Mouse (Mus musculus) ES-E14 (cell line): Measurements from ENCODE around the gene Elp5. TPM values are rescaled to one million over a fixed set of nuclear protein-coding genes. Genes with fewer than 3 reads are reported as not detected.
A peak's percentile ranks its signal among the peaks of the same experiment; 100 is the strongest.

Source experiments
- DNase-seq: peaks from one replicate; pipeline ENCODE4 v3.0.0-alpha.2; 2013; ENCODE audit warnings: low read depth, low spot score
- H3K27ac ChIP-seq: 2 replicates; pipeline ENCODE4 v1.5.1; 2012; ENCODE audit warnings: low read depth, mild to moderate bottlenecking, low read length, moderate library complexity, mixed read lengths; ENCODE audit not compliant: poor library complexity, insufficient read depth, severe bottlenecking
- H3K36me3 ChIP-seq: 2 replicates; pipeline ENCODE4 v1.6.1; 2012; ENCODE audit warnings: mild to moderate bottlenecking, low read length, moderate library complexity, mixed read lengths; ENCODE audit not compliant: control insufficient read depth, poor library complexity, insufficient read depth, severe bottlenecking
- H3K4me1 ChIP-seq, 2 experiments: fragments of 150-350 bp in 1 of 2; sonication (generic) in 1 of 2; 2 replicates each; pipeline ENCODE4 v1.6.1; 2012; ENCODE audit warnings: low read length in 2 of 2, mild to moderate bottlenecking in 1 of 2, mixed read lengths in 1 of 2; ENCODE audit not compliant: control insufficient read depth in 2 of 2, insufficient read depth in 2 of 2, poor library complexity in 1 of 2
- H3K4me3 ChIP-seq, 2 experiments: fragments of 150-350 bp in 1 of 2; sonication (generic) in 1 of 2; 2 replicates each; pipeline ENCODE4 v1.5.1; 2012; ENCODE audit warnings: low read length in 2 of 2, low read depth in 1 of 2, mild to moderate bottlenecking in 1 of 2, mixed read lengths in 1 of 2; ENCODE audit not compliant: insufficient read depth in 1 of 2, poor library complexity in 1 of 2, severe bottlenecking in 1 of 2
- H3K9ac ChIP-seq: 2 replicates; pipeline ENCODE4 v1.6.1; 2012; ENCODE audit warnings: low read depth, mild to moderate bottlenecking, low read length, mixed read lengths; ENCODE audit not compliant: poor library complexity, insufficient read depth, severe bottlenecking
- H3K9me3 ChIP-seq: fragments of 150-350 bp; sonication (generic); 2 replicates; pipeline ENCODE4 v1.6.1; 2012; ENCODE audit warnings: low read depth, mild to moderate bottlenecking, low read length; ENCODE audit not compliant: control insufficient read depth, insufficient read depth
- CHD2 ChIP-seq: IDR thresholded peaks from 2 replicates; pipeline ENCODE4 v1.6.1; 2014; ENCODE audit warnings: mild to moderate bottlenecking, low read depth, low read length, inconsistent platforms
- HCFC1 ChIP-seq: IDR thresholded peaks from 2 replicates; pipeline ENCODE4 v1.6.1; 2012; ENCODE audit warnings: low read length, inconsistent platforms, borderline replicate concordance; ENCODE audit not compliant: insufficient read depth
- MAFK ChIP-seq: IDR thresholded peaks from 2 replicates; pipeline ENCODE4 v1.6.1; 2014; ENCODE audit warnings: mild to moderate bottlenecking, low read depth, low read length, inconsistent platforms; ENCODE audit not compliant: insufficient read depth
- ZC3H11A ChIP-seq: IDR thresholded peaks from 2 replicates; pipeline ENCODE4 v1.6.1; 2012; ENCODE audit warnings: low read depth, mild to moderate bottlenecking, inconsistent platforms, low read length, borderline replicate concordance
- ZNF384 ChIP-seq: IDR thresholded peaks from 2 replicates; pipeline ENCODE4 v1.6.1; 2012; ENCODE audit warnings: low read depth, low read length, inconsistent platforms
- in situ Hi-C, 2 experiments: fragments of 600-800 bp; cut with MboI; formaldehyde crosslinking; loops; one replicate each; pipeline ENCODE4 v1.15.1; 2025; ENCODE audit warnings: low sequenced_read_pairs in 2 of 2, inconsistent platforms in 1 of 2; ENCODE audit not compliant: unreplicated experiment in 2 of 2
- total RNA-seq: library from RNA; depleted of rRNA; stranded (reverse); fragments of 300-350 nt; gene quantifications from 2 replicates; pipeline ENCODE4 v1.2.3, GENCODE M21; 2012

Elp5 gene
- total RNA-seq, 1 experiment, result 87.9 TPM

- Histone ChIP-seq H3K9me3 (no peaks in the 10 kb centered on the region), H3K27ac (peak overlapping the region; percentile 93), H3K36me3 (peaks cover 30% of the 10 kb centered on the region), H3K4me3 (peak overlapping the region; percentile 65 to 72), H3K4me1 (peaks cover 0 to 9% of the 10 kb centered on the region in 2 experiments; a peak in 1 of 4 replicates), H3K9ac (peak overlapping the region; percentile 85)
- no peak for DNase-seq
- TF ChIP-seq HCFC1 (no peak), CHD2 (no peak), ZC3H11A (no peak), MAFK (no peak), ZNF384 (no peak)
- in situ Hi-C loops, result no loop called here
These were observed 60.1 kb downstream of the Elp5 start for GRCm38 (mm10) chr11:69922012-69922756.

GRCm38 (mm10) chr11:69921114-69922011 lies 61.0 kb downstream of the Elp5 start, which contains the start of gene Eif5a:
Gene Eif5a, minus strand, starts transcription at chr11:69921958.
- Histone ChIP-seq H3K36me3 (peaks cover 38% of the 10 kb centered on the region), H3K9ac (peak within 1 kb of the TSS; percentile 100), H3K9me3 (no peaks in the 10 kb centered on the region), H3K4me3 (peak within 1 kb of the TSS; percentile 82 to 99), H3K4me1 (peaks cover 0 to 9% of the 10 kb centered on the region in 2 experiments; a peak in 1 of 4 replicates), H3K27ac (peak within 1 kb of the TSS; percentile 99)
- peak; percentile 100 for DNase-seq
- TF ChIP-seq MAFK, result no peak
- peak; percentile 78; the same call in 1 of the 2 replicates for TF ChIP-seq HCFC1
- peak; percentile 100 for TF ChIP-seq ZNF384
- in situ Hi-C loops, result no loop called here

- H3K36me3 ChIP-seq, result peaks cover 47% of the 10 kb centered on the region
- H3K27ac ChIP-seq, result peak overlapping the region; percentile 99
- H3K9ac ChIP-seq, result peak overlapping the region; percentile 100
- no peak for TF ChIP-seq ZC3H11A
- 0 out of 2 replicates have a peak, but pooled peaks have one; percentile 55 for TF ChIP-seq HCFC1
- no peak for TF ChIP-seq MAFK
- peak overlapping the region; percentile 82 to 99 for H3K4me3 ChIP-seq
- in situ Hi-C loops, result no loop called here
- DNase-seq, result no peak
- peaks cover 0 to 14% of the 10 kb centered on the region in 2 experiments; a peak in 1 of 4 replicates for H3K4me1 ChIP-seq
- no peaks in the 10 kb centered on the region for H3K9me3 ChIP-seq
These were observed 61.9 kb downstream of the Elp5 start for GRCm38 (mm10) chr11:69920266-69921031.

DNA sequence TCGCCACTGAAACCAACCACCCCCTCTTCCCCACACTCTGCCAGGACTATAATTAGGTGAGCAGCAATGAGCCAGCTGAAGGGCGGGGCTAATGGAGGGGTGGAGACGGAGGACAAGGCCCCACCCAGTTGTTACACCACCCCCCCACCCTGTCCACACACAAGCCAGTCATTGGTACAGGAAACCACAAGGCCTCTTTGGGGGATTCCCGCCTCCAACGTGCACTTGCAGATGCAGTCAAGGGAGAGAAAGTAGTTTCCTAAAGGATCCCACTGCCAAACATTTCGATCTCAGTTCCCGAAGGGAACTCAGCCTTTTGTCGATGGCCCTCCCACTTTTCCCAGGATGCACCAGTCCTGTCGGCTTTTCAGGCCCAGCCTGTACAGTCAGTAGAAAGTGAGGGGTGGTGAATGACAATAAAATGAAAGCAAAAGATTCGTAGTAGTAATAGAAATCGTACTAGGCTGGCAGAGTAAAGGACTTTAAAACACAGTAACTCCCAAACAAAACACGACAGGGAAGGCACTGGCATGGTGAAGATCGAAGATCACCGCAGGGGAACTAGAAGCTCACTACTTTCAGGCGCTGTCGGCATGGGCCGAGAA lies 62.6 kb downstream of the Elp5 start:
- peaks cover 49% of the 10 kb centered on the region for H3K36me3 ChIP-seq
- peak overlapping the region; percentile 99 for H3K27ac ChIP-seq
- peak overlapping the region; percentile 82 to 99 for H3K4me3 ChIP-seq
- no peak for TF ChIP-seq ZNF384
- TF ChIP-seq CHD2, result no peak; the same call in 1 of the 2 replicates
- TF ChIP-seq ZC3H11A, result no peak
- no peak for TF ChIP-seq MAFK
- no peak for TF ChIP-seq HCFC1
- peak; percentile 77 for DNase-seq
- peak overlapping the region; percentile 100 for H3K9ac ChIP-seq
- in situ Hi-C loops, result no loop called here
- no peaks in the 10 kb centered on the region for H3K9me3 ChIP-seq
- H3K4me1 ChIP-seq, result peaks cover 0 to 14% of the 10 kb centered on the region in 2 experiments; a peak in 1 of 4 replicates
